Mouse (Mus musculus) E14TG2a.4 (cell line): ENCODE data around the gene Lax1.

Experiments used
- H3K27me3 ChIP-seq: 2 replicates; pipeline ENCODE4 v1.6.1; 2014; ENCODE audit warnings: low read length, control low read depth; ENCODE audit not compliant: insufficient read depth
- H3K36me3 ChIP-seq: 2 replicates; pipeline ENCODE4 v1.6.1; 2014; ENCODE audit warnings: low read length, control low read depth; ENCODE audit not compliant: insufficient read depth
- H3K4me1 ChIP-seq: replicated peaks from 2 replicates; pipeline ENCODE4 v1.6.1; 2014; ENCODE audit warnings: low read depth, low read length, control low read depth
- H3K4me3 ChIP-seq: replicated peaks from 2 replicates; pipeline ENCODE4 v1.5.1; 2014; ENCODE audit warnings: mild to moderate bottlenecking, low read length
- H3K9me3 ChIP-seq: 2 replicates; pipeline ENCODE4 v1.6.1; 2014; ENCODE audit warnings: low read length, control low read depth
- CTCF ChIP-seq: conservative IDR thresholded peaks from 2 replicates; pipeline ENCODE4 v1.5.1; 2014; ENCODE audit warnings: low read length
- NANOG ChIP-seq: IDR thresholded peaks from 2 replicates; pipeline ENCODE4 v1.6.1; 2014; ENCODE audit warnings: borderline replicate concordance, low read length, mixed read lengths
- POU5F1 ChIP-seq: IDR thresholded peaks from 2 replicates; pipeline ENCODE4 v1.6.1; 2014; ENCODE audit warnings: low read length, borderline replicate concordance

Lax1 gene

GRCm38 (mm10) chr1:133645652-133646051, 44.3 kb downstream of the Lax1 start:
- H3K36me3 ChIP-seq, result peaks cover 92% of the 10 kb centered on the region
- TF ChIP-seq CTCF (no peak), NANOG (no peak), POU5F1 (no peak)
- H3K9me3 ChIP-seq, result no peaks in the 10 kb centered on the region

GRCm38 (mm10) chr1:133641163-133641562, 48.7 kb downstream of the Lax1 start:
- no peak for TF ChIP-seq CTCF
- TF ChIP-seq POU5F1, result no peak
- no peak for TF ChIP-seq NANOG
- Histone ChIP-seq H3K4me1 (no peaks in the 10 kb centered on the region), H3K4me3 (no peak overlapping the region)

More at GRCm38 (mm10) chr1:133645652-133646051, 44.3 kb downstream of the Lax1 start:
- H3K4me3 ChIP-seq, result no peak overlapping the region
- peaks cover 11% of the 10 kb centered on the region for H3K4me1 ChIP-seq
- no peaks in the 10 kb centered on the region for H3K27me3 ChIP-seq

GRCm38 (mm10) chr1:133638517-133638916, 51.4 kb downstream of the Lax1 start:
- no peaks in the 10 kb centered on the region for H3K9me3 ChIP-seq
- H3K4me3 ChIP-seq, result no peak overlapping the region
- TF ChIP-seq POU5F1, result no peak
- TF ChIP-seq CTCF, result no peak
- TF ChIP-seq NANOG, result no peak
- H3K4me1 ChIP-seq, result no peaks in the 10 kb centered on the region
- H3K27me3 ChIP-seq, result no peaks in the 10 kb centered on the region
- peaks cover 97% of the 10 kb centered on the region for H3K36me3 ChIP-seq

More at GRCm38 (mm10) chr1:133641163-133641562, 48.7 kb downstream of the Lax1 start:
- peaks cover 98% of the 10 kb centered on the region for H3K36me3 ChIP-seq
- H3K27me3 ChIP-seq, result no peaks in the 10 kb centered on the region
- no peaks in the 10 kb centered on the region for H3K9me3 ChIP-seq

- no peaks in the 10 kb centered on the region for H3K9me3 ChIP-seq
- TF ChIP-seq NANOG, result no peak
- no peak for TF ChIP-seq CTCF
- TF ChIP-seq POU5F1, result no peak
- no peaks in the 10 kb centered on the region for H3K27me3 ChIP-seq
- H3K4me1 ChIP-seq, result peaks cover 6% of the 10 kb centered on the region; the same call in 1 of the 2 replicates
- peaks cover 99% of the 10 kb centered on the region for H3K36me3 ChIP-seq
- H3K4me3 ChIP-seq, result no peak overlapping the region
Observed at GRCm38 (mm10) chr1:133632168-133632567, 57.7 kb downstream of the Lax1 start.
